Mouse (Mus musculus) central nervous system, embryonic 14 days (tissue): ENCODE data around the gene Vmn1r160. TPM values are rescaled to one million over a fixed set of nuclear protein-coding genes. Genes with fewer than 3 reads are reported as not detected.

Experiments used
- polyA plus RNA-seq: library from polyadenylated mRNA; depleted of rRNA; stranded (reverse); fragments of >200 nt; gene quantifications from 2 replicates; pipeline ENCODE4 v1.2.3, GENCODE M21; 2012; rRNA removed

The Vmn1r160 gene
- polyA plus RNA-seq: not detected in 2 replicates

DNA sequence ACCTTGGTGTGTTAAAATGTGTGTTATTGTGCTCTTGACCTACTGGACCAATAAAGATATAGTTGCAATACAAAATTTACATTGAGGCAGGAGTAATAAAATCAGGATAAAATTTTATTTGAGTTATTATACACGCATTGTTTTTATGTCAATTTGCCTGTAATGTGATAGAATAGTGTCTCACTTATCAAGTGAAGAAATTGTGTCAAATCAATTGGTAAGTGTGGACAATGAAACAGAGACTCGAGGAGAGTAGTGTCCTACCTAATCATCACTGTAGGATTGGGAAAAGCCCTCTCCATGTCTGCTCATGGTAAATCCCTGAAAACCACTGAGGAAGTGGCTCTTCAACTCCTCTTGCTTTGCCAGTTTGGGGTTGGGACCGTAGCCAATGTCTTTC, at the start of gene Vmn1r160:
Gene Vmn1r160, plus strand, starts transcription at position 301 of the 400 bp plus-strand sequence.

GRCm38 (mm10) chr7:22843505-22843904, 27.5 kb upstream of the Vmn1r160 start, which contains the start of gene Vmn1r159:
TSS of gene Vmn1r159 (minus strand) at chr7:22843605.

Other genes starting within 250 kb of the Vmn1r160 start
- gene Vmn1r155, start 213.2 kb upstream of the Vmn1r160 start, polyA plus RNA-seq: not detected in 2 replicates
- not detected in 2 replicates for gene Gm8693, start 178.9 kb upstream of the Vmn1r160 start, polyA plus RNA-seq
- gene Gm4567, start 151.5 kb upstream of the Vmn1r160 start, polyA plus RNA-seq: not detected in 2 replicates
- not detected in 2 replicates for gene Vmn1r157, start 109.5 kb upstream of the Vmn1r160 start, polyA plus RNA-seq
- gene Vmn1r158, start 80.4 kb upstream of the Vmn1r160 start, polyA plus RNA-seq: not detected in 2 replicates
- gene Vmn1r159, start 27.6 kb upstream of the Vmn1r160 start, polyA plus RNA-seq: not detected in 2 replicates
- gene Gm4214, start 113.4 kb downstream of the Vmn1r160 start, polyA plus RNA-seq: not detected in 2 replicates
- not detected in 2 replicates for gene Gm4216, start 148.7 kb downstream of the Vmn1r160 start, polyA plus RNA-seq
- gene Vmn1r163, start 184.3 kb downstream of the Vmn1r160 start, polyA plus RNA-seq: not detected in 2 replicates
- not detected in 2 replicates for gene Gm8720, start 196.2 kb downstream of the Vmn1r160 start, polyA plus RNA-seq